Mouse (Mus musculus) 3T3-L1 (cell line): ENCODE measurements around the gene Lmf1.

Source experiments
- DNase-seq: peaks from one replicate; pipeline ENCODE4 v3.0.0-alpha.2; 2015; ENCODE audit warnings: low read depth, low spot score

Gene Lmf1

GRCm38 (mm10) chr17:25602366-25602765 lies 23.5 kb downstream of the Lmf1 start:
- no peak for DNase-seq

GRCm38 (mm10) chr17:25604234-25604633 lies 25.3 kb downstream of the Lmf1 start:
- DNase-seq = no peak

GRCm38 (mm10) chr17:25608137-25608785 lies 29.4 kb downstream of the Lmf1 start:
- no peak for DNase-seq

GRCm38 (mm10) chr17:25608821-25609505 lies 30.1 kb downstream of the Lmf1 start:
- no peak for DNase-seq

GRCm38 (mm10) chr17:25609506-25609828 lies 30.6 kb downstream of the Lmf1 start:
- no peak for DNase-seq

GRCm38 (mm10) chr17:25610151-25610550 lies 31.3 kb downstream of the Lmf1 start:
- DNase-seq = no peak

- no peak for DNase-seq
Observed at GRCm38 (mm10) chr17:25612537-25612936, 33.7 kb downstream of the Lmf1 start.

GRCm38 (mm10) chr17:25613323-25613722 lies 34.4 kb downstream of the Lmf1 start:
- DNase-seq = no peak

- DNase-seq = no peak
Observed at GRCm38 (mm10) chr17:25614723-25615510, 36.0 kb downstream of the Lmf1 start.

GRCm38 (mm10) chr17:25618508-25619056 lies 39.7 kb downstream of the Lmf1 start:
- DNase-seq = no peak

- peak; percentile 55 for DNase-seq
Observed at GRCm38 (mm10) chr17:25623441-25623840, 44.6 kb downstream of the Lmf1 start.

- DNase-seq = no peak
Observed at GRCm38 (mm10) chr17:25623935-25624334, 45.0 kb downstream of the Lmf1 start.

- no peak for DNase-seq
Observed at GRCm38 (mm10) chr17:25624446-25625119, 45.7 kb downstream of the Lmf1 start.

- no peak for DNase-seq
Observed at GRCm38 (mm10) chr17:25625282-25625681, 46.4 kb downstream of the Lmf1 start.

GRCm38 (mm10) chr17:25626196-25627043 lies 47.5 kb downstream of the Lmf1 start:
- no peak for DNase-seq

- no peak for DNase-seq
Observed at GRCm38 (mm10) chr17:25630313-25630712, 51.4 kb downstream of the Lmf1 start.

- DNase-seq = no peak
Observed at GRCm38 (mm10) chr17:25634070-25634469, 55.2 kb downstream of the Lmf1 start.

- DNase-seq = no peak
Observed at GRCm38 (mm10) chr17:25635387-25635786, 56.5 kb downstream of the Lmf1 start.

- DNase-seq = no peak
Observed at GRCm38 (mm10) chr17:25635806-25636205, 56.9 kb downstream of the Lmf1 start.

- DNase-seq = no peak
Observed at GRCm38 (mm10) chr17:25637986-25638385, 59.1 kb downstream of the Lmf1 start.

- no peak for DNase-seq
Observed at GRCm38 (mm10) chr17:25638442-25638841, 59.6 kb downstream of the Lmf1 start.
